8 mouse cellular contexts compared by ENCODE assay signal in genomic region chr9:61965411-61965930, GRCm38 (mm10). TPM values are rescaled to one million over a fixed set of nuclear protein-coding genes. Genes with fewer than 3 reads are reported as not detected.
DNase-seq lines count a peak whose midpoint lies in the region; ATAC-seq and TF ChIP-seq lines count a peak whose summit lies in the region.

No protein-coding gene starts in this region.

- TF ChIP-seq CTCF in cortical plate, adult 2 months (IDR thresholded peaks at IDR 0.05; ENCODE audit: extremely low read depth, insufficient read depth, low read length), result peak; percentile 92

- ATAC-seq in limb, embryonic 15.5 days (ENCODE audit: insufficient number of reproducible peaks, low FRiP score, low TSS enrichment, low read depth), result no peak; the same call in 1 of the 2 replicates
- peak; percentile 38; the same call in 1 of the 2 replicates for ATAC-seq in stomach, embryonic 16.5 days (ENCODE audit: insufficient read depth, low FRiP score)

- no peak for TF ChIP-seq POLR2A in cortical plate, adult 2 months (IDR thresholded peaks at IDR 0.05; ENCODE audit: extremely low read depth, insufficient read depth, low read length)

- H3K27me3 ChIP-seq in limb, embryonic 15.5 days, result no peaks in the 10 kb centered on the region
- no peaks in the 10 kb centered on the region for H3K27me3 ChIP-seq in stomach, embryonic 16.5 days (ENCODE audit: control insufficient read depth, insufficient read depth, low read length)

- no peak overlapping the region for H3K4me3 ChIP-seq in cortical plate, adult 2 months (ENCODE audit: insufficient read depth, low read length)
- H3K4me3 ChIP-seq in limb, embryonic 15.5 days, result no peak overlapping the region
- no peak overlapping the region for H3K4me3 ChIP-seq in stomach, embryonic 16.5 days (replicated peaks; ENCODE audit: low read length)

- WGBS in limb, embryonic 15.5 days, result 15% methylated on average over 4 of the region's 4 CpGs
- WGBS in stomach, embryonic 16.5 days, result 39% methylated on average over 4 of the region's 4 CpGs

- H3K4me2 ChIP-seq in limb, embryonic 15.5 days, result no peak overlapping the region
- H3K4me2 ChIP-seq in stomach, embryonic 16.5 days (ENCODE audit: low read depth, low read length), result no peak overlapping the region

- peak; percentile 89 for DNase-seq in 416B (ENCODE audit: low read depth)
- DNase-seq in adipocyte (ENCODE audit: low spot score), result peak; percentile 94
- peak; percentile 80 for DNase-seq in gastrocnemius, postnatal 14 days
- DNase-seq in kidney, adult 8-10 months, result peak; percentile 61 to 76
- DNase-seq in natural killer cell, adult 2 months (ENCODE audit: low spot score in 2 of 2), result peak; percentile 74 to 78

- no peaks in the 10 kb centered on the region for H3K36me3 ChIP-seq in limb, embryonic 15.5 days
- H3K36me3 ChIP-seq in stomach, embryonic 16.5 days (ENCODE audit: control insufficient read depth, insufficient read depth, low read length), result no peaks in the 10 kb centered on the region

- H3K9ac ChIP-seq in limb, embryonic 15.5 days, result no peak overlapping the region
- peak overlapping the region; percentile 22; the same call in 1 of the 2 replicates for H3K9ac ChIP-seq in stomach, embryonic 16.5 days (ENCODE audit: low read length)

- H3K4me1 ChIP-seq in cortical plate, adult 2 months (ENCODE audit: control insufficient read depth, insufficient read depth, low read length), result no peaks in the 10 kb centered on the region
- H3K4me1 ChIP-seq in limb, embryonic 15.5 days, result peaks cover 13% of the 10 kb centered on the region; the same call in 1 of the 2 replicates
- H3K4me1 ChIP-seq in stomach, embryonic 16.5 days (ENCODE audit: control insufficient read depth, insufficient read depth, low read length), result peaks cover 12% of the 10 kb centered on the region

- H3K27ac ChIP-seq in cortical plate, adult 2 months (ENCODE audit: insufficient read depth, low read length), result no peak overlapping the region
- 0 out of 2 replicates have a peak overlapping the region, but pooled peaks have one; percentile 18 for H3K27ac ChIP-seq in limb, embryonic 15.5 days
- peak overlapping the region; percentile 54; the same call in 1 of the 2 replicates for H3K27ac ChIP-seq in stomach, embryonic 16.5 days (ENCODE audit: low read length)

- intact Hi-C loops in gastrocnemius, postnatal 14 days (cut with DNase I; ENCODE audit: low total_unique reads), result no loop called here

- H3K9me3 ChIP-seq in limb, embryonic 15.5 days, result no peaks in the 10 kb centered on the region
- no peaks in the 10 kb centered on the region for H3K9me3 ChIP-seq in stomach, embryonic 16.5 days (replicated peaks; ENCODE audit: control insufficient read depth, low read length)

RNA-seq across cellular contexts. Expression of gene Kif23, which starts 18.9 kb away (rescaled TPM):
- polyA plus RNA-seq in cortical plate, adult 2 months (2012; rRNA removed), result 2.0 and 2.2 TPM in 2 replicates
- 1 to 10 TPM; 7.4 to 8.7 TPM for total RNA-seq in gastrocnemius, postnatal 14 days (2021)
- polyA plus RNA-seq in limb, embryonic 15.5 days (2015; fragmentation: Nextera tagmentation; extraction: Ambion mirVana), result 91.2 and 92.0 TPM in 2 replicates
- polyA plus RNA-seq in stomach, embryonic 16.5 days (2015; fragmentation: Nextera tagmentation; extraction: Ambion mirVana), result 102 and 124 TPM in 2 replicates

RNA-seq across cellular contexts. Expression of gene Rplp1, which starts 51.1 kb away (rescaled TPM):
- polyA plus RNA-seq in cortical plate, adult 2 months (2012; rRNA removed), result 3,951 and 3,959 TPM in 2 replicates
- 1,000 to 10,000 TPM; 1,466 to 1,621 TPM for total RNA-seq in gastrocnemius, postnatal 14 days (2021)
- polyA plus RNA-seq in limb, embryonic 15.5 days (2015; fragmentation: Nextera tagmentation; extraction: Ambion mirVana), result 1,380 and 1,628 TPM in 2 replicates
- polyA plus RNA-seq in stomach, embryonic 16.5 days (2015; fragmentation: Nextera tagmentation; extraction: Ambion mirVana), result 1,285 and 1,334 TPM in 2 replicates

Comparison
In these comparisons a context has a peak if more than half of its experiments do, and no peak if none do; other contexts are left out.
1. RNA of gene Kif23, which starts 18.9 kb away (polyA plus RNA-seq): 102 to 124 TPM in stomach, embryonic 16.5 days and 91.2 to 92.0 TPM in limb, embryonic 15.5 days; 2.0 to 2.2 TPM in cortical plate, adult 2 months; every median in the first group is over 10 times any median in the second.
2. Peak in every context shown above with its lines, with median percentiles within 50 percentile points of each other: DNase-seq.